Mouse (Mus musculus) megakaryocyte-erythroid progenitor cell, adult 5 weeks (primary cell): ENCODE data around the gene Ttc25. TPM values are rescaled to one million over a fixed set of nuclear protein-coding genes. Genes with fewer than 3 reads are reported as not detected.

Experiments used
- polyA plus RNA-seq: library from polyadenylated mRNA; stranded (reverse); fragments of >175 nt; gene quantifications from 2 replicates; pipeline ENCODE4 v1.2.3, GENCODE M21; 2012

The Ttc25 gene
- polyA plus RNA-seq, result 0.07 TPM in 1 of 2 replicates, not detected in the other

GRCm38 (mm10) chr11:100544832-100545745, at the start of gene Ttc25:
Gene Ttc25 (plus strand): TSS chr11:100545607.

GRCm38 (mm10) chr11:100527458-100528374, 17.7 kb upstream of the Ttc25 start, which contains the start of gene Acly:
Gene Acly (minus strand): TSS chr11:100528000.

GRCm38 (mm10) chr11:100574708-100575483, 29.5 kb downstream of the Ttc25 start, which contains the start of gene Cnp:
Gene Cnp (plus strand): TSS chr11:100574904.

GRCm38 (mm10) chr11:100618761-100619484, 73.5 kb downstream of the Ttc25 start, which contains the start of gene Nkiras2:
Gene Nkiras2 (plus strand): TSS chr11:100619244.

GRCm38 (mm10) chr11:100619982-100620381, 74.6 kb downstream of the Ttc25 start, which contains the start of gene Dnajc7:
Gene Dnajc7 (minus strand): TSS chr11:100620168.

Other genes starting within 250 kb of the Ttc25 start
- 431 and 615 TPM in 2 replicates for gene Eif1, start 225.7 kb upstream of the Ttc25 start, polyA plus RNA-seq
- gene Gast, start 211.2 kb upstream of the Ttc25 start, polyA plus RNA-seq, result not detected in 2 replicates
- 0.16 and 0.30 TPM in 2 replicates for gene Hap1, start 189.5 kb upstream of the Ttc25 start, polyA plus RNA-seq
- 12.4 and 15.2 TPM in 2 replicates for gene Jup, start 147.8 kb upstream of the Ttc25 start, polyA plus RNA-seq
- gene P3h4, start 130.8 kb upstream of the Ttc25 start, polyA plus RNA-seq, result 0.22 and 0.68 TPM in 2 replicates
- 0.29 and 0.64 TPM in 2 replicates for gene Fkbp10, start 129.9 kb upstream of the Ttc25 start, polyA plus RNA-seq
- 70.0 and 73.2 TPM in 2 replicates for gene Nt5c3b, start 103.8 kb upstream of the Ttc25 start, polyA plus RNA-seq
- gene Klhl10, start 103.7 kb upstream of the Ttc25 start, polyA plus RNA-seq, result 0.12 TPM in 2 replicates
- 2.0 and 4.0 TPM in 2 replicates for gene Klhl11, start 72.9 kb upstream of the Ttc25 start, polyA plus RNA-seq
- 33.9 and 41.9 TPM in 2 replicates for gene Acly, start 17.6 kb upstream of the Ttc25 start, polyA plus RNA-seq
- gene Cnp, start 29.3 kb downstream of the Ttc25 start, polyA plus RNA-seq, result 27.6 and 29.6 TPM in 2 replicates
- 42.8 and 43.0 TPM in 2 replicates for gene Nkiras2, start 73.6 kb downstream of the Ttc25 start, polyA plus RNA-seq
- gene Dnajc7, start 74.6 kb downstream of the Ttc25 start, polyA plus RNA-seq, result 111 and 131 TPM in 2 replicates
- gene Zfp385c, start 146.8 kb downstream of the Ttc25 start, polyA plus RNA-seq, result 0.09 and 0.63 TPM in 2 replicates
- gene Dhx58, start 158.7 kb downstream of the Ttc25 start, polyA plus RNA-seq, result 23.4 and 27.6 TPM in 2 replicates
- gene Kat2a, start 166.9 kb downstream of the Ttc25 start, polyA plus RNA-seq, result 100 and 108 TPM in 2 replicates
- 0.49 and 0.84 TPM in 2 replicates for gene Hspb9, start 168.2 kb downstream of the Ttc25 start, polyA plus RNA-seq
- 278 and 303 TPM in 2 replicates for gene Rab5c, start 192.6 kb downstream of the Ttc25 start, polyA plus RNA-seq
- 0.32 and 0.34 TPM in 2 replicates for gene Kcnh4, start 214.3 kb downstream of the Ttc25 start, polyA plus RNA-seq
- gene Hcrt, start 217.3 kb downstream of the Ttc25 start, polyA plus RNA-seq, result 0.17 TPM in 1 of 2 replicates, not detected in the other
- gene Ghdc, start 225.3 kb downstream of the Ttc25 start, polyA plus RNA-seq, result 5.0 and 5.4 TPM in 2 replicates